Mouse (Mus musculus) CH12.LX (cell line): ENCODE measurements around the gene Sem1. TPM values are rescaled to one million over a fixed set of nuclear protein-coding genes. Genes with fewer than 3 reads are reported as not detected.
A peak's percentile ranks its signal among the peaks of the same experiment; 100 is the strongest.

Experiments used
- DNase-seq: peaks from one replicate; pipeline ENCODE4 v3.0.0-alpha.2; 2013; ENCODE audit errors: extremely low read depth
- H3K27ac ChIP-seq: 2 replicates; pipeline ENCODE4 v1.5.1; 2012; ENCODE audit warnings: low read depth, mild to moderate bottlenecking, control low read depth, moderate library complexity; ENCODE audit not compliant: insufficient read depth
- H3K27me3 ChIP-seq: replicated peaks from 2 replicates; pipeline ENCODE3; 2012; ENCODE audit warnings: inconsistent platforms
- H3K36me3 ChIP-seq, 2 experiments: replicated peaks in 1 of 2; 2 replicates each; pipeline versions ENCODE3 to v1.6.1; 2012; ENCODE audit warnings: inconsistent platforms in 1 of 2, low read length in 1 of 2, mild to moderate bottlenecking in 1 of 2, mixed read lengths in 1 of 2, moderate library complexity in 1 of 2; ENCODE audit not compliant: control insufficient read depth in 1 of 2, insufficient read depth in 1 of 2
- H3K4me1 ChIP-seq, 2 experiments: 2 replicates each; pipeline ENCODE4 v1.6.1; 2012; ENCODE audit warnings: inconsistent platforms in 1 of 2, moderate library complexity in 1 of 2; ENCODE audit not compliant: insufficient read depth in 2 of 2, control insufficient read depth in 1 of 2
- H3K4me2 ChIP-seq: 2 replicates; pipeline ENCODE4 v1.6.1; 2012; ENCODE audit warnings: low read depth, mild to moderate bottlenecking, control low read depth; ENCODE audit not compliant: poor library complexity, insufficient read depth, severe bottlenecking
- H3K4me3 ChIP-seq, 3 experiments: fragments of 150-350 bp in 1 of 3; sonication (generic) in 1 of 3; replicated peaks in 1 of 3; 2 replicates each; pipeline versions ENCODE3 to v1.5.1; 2011 to 2012; ENCODE audit warnings: low read depth in 2 of 3, low read length in 2 of 3, mild to moderate bottlenecking in 2 of 3, moderate library complexity in 2 of 3, control low read depth in 1 of 3, improper control_type of control experiment in 1 of 3, inconsistent platforms in 1 of 3, mixed read lengths in 1 of 3; ENCODE audit not compliant: poor library complexity in 1 of 3
- H3K79me2 ChIP-seq: replicated peaks from 2 replicates; pipeline ENCODE4 v1.6.1; 2012; ENCODE audit warnings: mild to moderate bottlenecking, moderate library complexity; ENCODE audit not compliant: control insufficient read depth, poor library complexity, insufficient read depth, severe bottlenecking; ENCODE audit errors: extremely low read depth
- H3K9ac ChIP-seq: 2 replicates; pipeline ENCODE4 v1.6.1; 2012; ENCODE audit warnings: low read depth, mild to moderate bottlenecking, control low read depth, moderate library complexity; ENCODE audit not compliant: insufficient read depth
- H3K9me3 ChIP-seq: replicated peaks from 2 replicates; pipeline ENCODE3; 2012; ENCODE audit warnings: low read length, inconsistent platforms, mixed read lengths
- BHLHE40 ChIP-seq: IDR thresholded peaks from 2 replicates; pipeline ENCODE4 v1.6.1; 2011; ENCODE audit warnings: mild to moderate bottlenecking, low read depth, low read length, improper control_type of control experiment
- CHD1 ChIP-seq: IDR thresholded peaks from 2 replicates; pipeline ENCODE4 v1.6.1; 2012; ENCODE audit warnings: low read depth, low read length, improper control_type of control experiment, inconsistent platforms
- CHD2 ChIP-seq: IDR thresholded peaks from 2 replicates; pipeline ENCODE4 v1.6.1; 2011; ENCODE audit warnings: low read length, improper control_type of control experiment
- CTCF ChIP-seq, 2 experiments: IDR thresholded peaks in 1 of 2; conservative IDR thresholded peaks in 1 of 2; 2 replicates each; pipeline ENCODE4 v1.5.1; 2011 to 2012; ENCODE audit warnings: low read depth in 2 of 2, low read length in 2 of 2, improper control_type of control experiment in 1 of 2, inconsistent platforms in 1 of 2, mild to moderate bottlenecking in 1 of 2, moderate library complexity in 1 of 2
- E2F4 ChIP-seq: IDR thresholded peaks from 2 replicates; pipeline ENCODE4 v1.6.1; 2011; ENCODE audit warnings: low read depth, low read length, improper control_type of control experiment; ENCODE audit not compliant: insufficient replicate concordance
- ELF1 ChIP-seq: IDR thresholded peaks from 2 replicates; pipeline ENCODE4 v1.6.1; 2014; ENCODE audit warnings: low read depth, mild to moderate bottlenecking, inconsistent platforms, low read length, improper control_type of control experiment
- EP300 ChIP-seq: IDR thresholded peaks from 2 replicates; pipeline ENCODE4 v1.6.1; 2011; ENCODE audit warnings: low read length, improper control_type of control experiment
- ETS1 ChIP-seq: conservative IDR thresholded peaks from 2 replicates; pipeline ENCODE4 v1.6.1; 2012; ENCODE audit warnings: low read depth, mild to moderate bottlenecking, inconsistent platforms, low read length, improper control_type of control experiment, moderate library complexity
- GABPA ChIP-seq: IDR thresholded peaks from 2 replicates; pipeline ENCODE4 v1.6.1; 2012; ENCODE audit warnings: low read depth, low read length, improper control_type of control experiment, inconsistent platforms; ENCODE audit not compliant: insufficient replicate concordance
- HCFC1 ChIP-seq: IDR thresholded peaks from 2 replicates; pipeline ENCODE4 v1.6.1; 2012; ENCODE audit warnings: low read depth, mild to moderate bottlenecking, inconsistent platforms, low read length, improper control_type of control experiment
- IRF4 ChIP-seq: IDR thresholded peaks from 2 replicates; pipeline ENCODE4 v1.6.1; 2014; ENCODE audit warnings: low read depth, mild to moderate bottlenecking, inconsistent platforms, low read length, improper control_type of control experiment
- JUN ChIP-seq: IDR thresholded peaks from 2 replicates; pipeline ENCODE4 v1.6.1; 2011; ENCODE audit warnings: low read depth, mild to moderate bottlenecking, low read length, improper control_type of control experiment, moderate library complexity; ENCODE audit not compliant: insufficient read depth
- JUND ChIP-seq: conservative IDR thresholded peaks from 2 replicates; pipeline ENCODE4 v1.6.1; 2011; ENCODE audit warnings: low read depth, low read length, improper control_type of control experiment
- KAT2A ChIP-seq: IDR thresholded peaks from 2 replicates; pipeline ENCODE4 v1.6.1; 2012; ENCODE audit warnings: low read length, improper control_type of control experiment, inconsistent platforms; ENCODE audit not compliant: insufficient replicate concordance
- MAFK ChIP-seq: IDR thresholded peaks from 2 replicates; pipeline ENCODE4 v1.6.1; 2011; ENCODE audit warnings: low read length, improper control_type of control experiment; ENCODE audit not compliant: insufficient replicate concordance
- MAX ChIP-seq: IDR thresholded peaks from 2 replicates; pipeline ENCODE4 v1.6.1; 2011; ENCODE audit warnings: low read length, improper control_type of control experiment
- MAZ ChIP-seq: IDR thresholded peaks from 2 replicates; pipeline ENCODE4 v1.6.1; 2012; ENCODE audit warnings: low read depth, mild to moderate bottlenecking, inconsistent platforms, low read length, improper control_type of control experiment, moderate library complexity
- MEF2A ChIP-seq: IDR thresholded peaks from 2 replicates; pipeline ENCODE4 v1.6.1; 2014; ENCODE audit warnings: low read depth, mild to moderate bottlenecking, inconsistent platforms, low read length, improper control_type of control experiment, borderline replicate concordance
- MXI1 ChIP-seq: IDR thresholded peaks from 2 replicates; pipeline ENCODE4 v1.6.1; 2011; ENCODE audit warnings: mild to moderate bottlenecking, low read depth, low read length, improper control_type of control experiment
- MYC ChIP-seq: IDR thresholded peaks from 2 replicates; pipeline ENCODE4 v1.6.1; 2011; ENCODE audit warnings: low read depth, mild to moderate bottlenecking, improper control_type of control experiment, low read length
- NELFE ChIP-seq: IDR thresholded peaks from 2 replicates; pipeline ENCODE4 v1.6.1; 2011; ENCODE audit warnings: low read depth, low read length, improper control_type of control experiment
- NRF1 ChIP-seq: IDR thresholded peaks from 2 replicates; pipeline ENCODE4 v1.6.1; 2014; ENCODE audit warnings: low read depth, mild to moderate bottlenecking, inconsistent platforms, low read length, improper control_type of control experiment, moderate library complexity
- PAX5 ChIP-seq: IDR thresholded peaks from 2 replicates; pipeline ENCODE4 v1.6.1; 2012; ENCODE audit warnings: low read length, inconsistent platforms, mixed read lengths
- POLR2A ChIP-seq: IDR thresholded peaks from 2 replicates; pipeline ENCODE4 v1.6.1; 2011; ENCODE audit warnings: low read depth, mild to moderate bottlenecking, improper control_type of control experiment, low read length
- POLR2AphosphoS2 ChIP-seq: IDR thresholded peaks from 2 replicates; pipeline ENCODE4 v1.6.1; 2011; ENCODE audit warnings: low read depth, low read length, improper control_type of control experiment
- RAD21 ChIP-seq: IDR thresholded peaks from 2 replicates; pipeline ENCODE4 v1.6.1; 2011; ENCODE audit warnings: low read depth, mild to moderate bottlenecking, low read length, improper control_type of control experiment, moderate library complexity
- RCOR1 ChIP-seq: conservative IDR thresholded peaks from 2 replicates; pipeline ENCODE4 v1.6.1; 2012; ENCODE audit warnings: low read depth, mild to moderate bottlenecking, inconsistent platforms, low read length, improper control_type of control experiment
- SIN3A ChIP-seq: IDR thresholded peaks from 2 replicates; pipeline ENCODE4 v1.6.1; 2012; ENCODE audit warnings: low read length, improper control_type of control experiment, inconsistent platforms
- SMC3 ChIP-seq: IDR thresholded peaks from 2 replicates; pipeline ENCODE4 v1.6.1; 2011; ENCODE audit warnings: low read depth, low read length, improper control_type of control experiment
- TBP ChIP-seq: conservative IDR thresholded peaks from 2 replicates; pipeline ENCODE4 v1.6.1; 2011; ENCODE audit warnings: low read depth, low read length, improper control_type of control experiment
- TCF12 ChIP-seq: IDR thresholded peaks from 2 replicates; pipeline ENCODE4 v1.6.1; 2014; ENCODE audit warnings: low read depth, mild to moderate bottlenecking, inconsistent platforms, low read length, improper control_type of control experiment
- UBTF ChIP-seq: IDR thresholded peaks from 2 replicates; pipeline ENCODE4 v1.6.1; 2012; ENCODE audit warnings: low read depth, mild to moderate bottlenecking, inconsistent platforms, low read length, improper control_type of control experiment, moderate library complexity
- USF1 ChIP-seq: IDR thresholded peaks from 2 replicates; pipeline ENCODE4 v1.6.1; 2014; ENCODE audit warnings: low read depth, mild to moderate bottlenecking, inconsistent platforms, low read length, improper control_type of control experiment
- ZC3H11A ChIP-seq: IDR thresholded peaks from 2 replicates; pipeline ENCODE4 v1.6.1; 2012; ENCODE audit warnings: low read depth, mild to moderate bottlenecking, inconsistent platforms, low read length, improper control_type of control experiment
- ZKSCAN1 ChIP-seq: IDR thresholded peaks from 2 replicates; pipeline ENCODE4 v1.6.1; 2012; ENCODE audit warnings: low read depth, inconsistent platforms, low read length, improper control_type of control experiment, borderline replicate concordance
- ZMIZ1 ChIP-seq: IDR thresholded peaks from 2 replicates; pipeline ENCODE4 v1.6.1; 2012; ENCODE audit warnings: low read depth, mild to moderate bottlenecking, inconsistent platforms, low read length, improper control_type of control experiment
- ZNF384 ChIP-seq: IDR thresholded peaks from 2 replicates; pipeline ENCODE4 v1.6.1; 2012; ENCODE audit warnings: low read depth, low read length, improper control_type of control experiment, inconsistent platforms
- dilution Hi-C: fragments of 300-500 bp; cut with MboI; formaldehyde crosslinking; loops from 2 replicates; pipeline ENCODE4 v1.14.3; 2020; ENCODE audit warnings: low sequenced_read_pairs; ENCODE audit not compliant: extremely low pct_unique_long_range_greater_than_20kb, extremely low pct_ligation_motif_present
- in situ Hi-C: fragments of 300-500 bp; cut with MboI; formaldehyde crosslinking; loops from 3 replicates; pipeline ENCODE4 v1.14.3; 2019; ENCODE audit warnings: low sequenced_read_pairs, low pct_ligation_motif_present, low pct_unique_long_range_greater_than_20kb, mixed read lengths
- polyA plus RNA-seq: library from polyadenylated mRNA; unstranded; fragments of >175 nt; gene quantifications from 2 replicates; pipeline ENCODE4 v1.2.1, GENCODE M21; 2012; ENCODE audit warnings: low read depth; ENCODE audit not compliant: insufficient read length
- total RNA-seq, 2 experiments: library from RNA; depleted of rRNA; stranded (reverse); fragments of 300-350 nt in 1 of 2; fragments of >200 nt in 1 of 2; gene quantifications; 2 replicates each; pipeline ENCODE4 v1.2.3; 2012 to 2014

Sem1 gene
- total RNA-seq (2012; rRNA removed) (194 and 195 TPM in 2 replicates), total RNA-seq (2014; rRNA removed) (149 and 188 TPM in 2 replicates), polyA plus RNA-seq (163 and 180 TPM in 2 replicates)

- H3K36me3 ChIP-seq = peaks cover 3 to 9% of the 10 kb centered on the region in 2 experiments
- peaks cover 0 to 28% of the 10 kb centered on the region in 2 experiments; a peak in 2 of 4 replicates for H3K4me1 ChIP-seq
- dilution Hi-C loops (no loop called here), in situ Hi-C loops (no loop called here)
- H3K4me2 ChIP-seq = peak within 1 kb of the TSS; percentile 94; the same call in 1 of the 2 replicates
- H3K27me3 ChIP-seq = no peaks in the 10 kb centered on the region
- peak; percentile 83 for DNase-seq
- peak within 1 kb of the TSS; percentile 83 to 98 (median 97) for H3K4me3 ChIP-seq
- no peaks in the 10 kb centered on the region for H3K9me3 ChIP-seq
- H3K27ac ChIP-seq = peak within 1 kb of the TSS; percentile 48
- peaks cover 38% of the 10 kb centered on the region for H3K79me2 ChIP-seq
- H3K9ac ChIP-seq = peak within 1 kb of the TSS; percentile 90
- TF ChIP-seq CHD2 = no peak
- TF ChIP-seq ZMIZ1 = peak; percentile 92
- TF ChIP-seq ZKSCAN1 = no peak; the same call in 1 of the 2 replicates
- TF ChIP-seq MAX = peak; percentile 74
- peak; percentile 77 for TF ChIP-seq POLR2A
- peak; percentile 40; the same call in 1 of the 2 replicates for TF ChIP-seq MEF2A
- TF ChIP-seq NELFE = peak; percentile 80
- TF ChIP-seq MXI1 = peak; percentile 76
- no peak for TF ChIP-seq SMC3
- TF ChIP-seq E2F4 = no peak
- peak; percentile 88 for TF ChIP-seq TBP
- TF ChIP-seq MAFK = 0 out of 2 replicates have a peak, but pooled peaks have one; percentile 5
- peak; percentile 80; the same call in 1 of the 2 replicates for TF ChIP-seq KAT2A
- peak; percentile 76 for TF ChIP-seq NRF1
- TF ChIP-seq TCF12 = peak; percentile 93
- TF ChIP-seq EP300 = 0 out of 2 replicates have a peak, but pooled peaks have one; percentile 23
- peak; percentile 50; the same call in 1 of the 2 replicates for TF ChIP-seq MAZ
- TF ChIP-seq UBTF = peak; percentile 96
- peak; percentile 73; the same call in 1 of the 2 replicates for TF ChIP-seq SIN3A
- no peak for TF ChIP-seq USF1
- TF ChIP-seq MYC = no peak
- 0 out of 2 replicates have a peak, but pooled peaks have one; percentile 36 for TF ChIP-seq JUND
- no peak for TF ChIP-seq ETS1
- no peak; the same call in 1 of the 2 replicates for TF ChIP-seq IRF4
- peak; percentile 15; the same call in 1 of the 2 replicates for TF ChIP-seq ZNF384
- TF ChIP-seq CHD1 = no peak
- peak; percentile 76 for TF ChIP-seq GABPA
- peak; percentile 85 for TF ChIP-seq HCFC1
- TF ChIP-seq ELF1 = peak; percentile 71
- no peak; the same call in 1 of the 2 replicates for TF ChIP-seq POLR2AphosphoS2
- TF ChIP-seq PAX5 = no peak
- 0 out of 2 replicates have a peak, but pooled peaks have one; percentile 19 for TF ChIP-seq BHLHE40
- no peak for TF ChIP-seq RAD21
- TF ChIP-seq ZC3H11A = no peak
- no peak for TF ChIP-seq RCOR1
- no peak for TF ChIP-seq CTCF (conservative IDR thresholded peaks at IDR 0.05 in 1 of 2, IDR thresholded peaks at IDR 0.05 in 1 of 2; ENCODE audit: low read depth in 2 of 2, low read length in 2 of 2)
- TF ChIP-seq JUN = no peak
These were observed at the start of gene Sem1 for GRCm38 (mm10) chr6:6578304-6579149. Sem1 (minus strand) TSS chr6:6578663.
